Mouse (Mus musculus) lung, embryonic 16.5 days (tissue): ENCODE measurements around the gene Igf2r. TPM values are rescaled to one million over a fixed set of nuclear protein-coding genes. Genes with fewer than 3 reads are reported as not detected.

Experiments
- ATAC-seq: fragments of 200-750 bp; cut with Nextera tagmentation; 2 replicates; pipeline ENCODE4 v1.8.0; 2017; ENCODE audit warnings: low read depth, mild to moderate bottlenecking, moderate library complexity
- H3K27ac ChIP-seq: fragments of 300-500 bp; sonication (generic); 2 replicates; pipeline ENCODE4 v1.5.1; 2014; ENCODE audit warnings: mild to moderate bottlenecking, control low read depth, low read length
- H3K27me3 ChIP-seq: fragments of 300-500 bp; sonication (generic); 2 replicates; pipeline ENCODE4 v1.6.1; 2014; ENCODE audit warnings: low read depth, low read length, mixed read lengths; ENCODE audit not compliant: control insufficient read depth, insufficient read depth
- H3K36me3 ChIP-seq: fragments of 300-500 bp; sonication (generic); 2 replicates; pipeline ENCODE4 v1.6.1; 2014; ENCODE audit warnings: low read length; ENCODE audit not compliant: control insufficient read depth, insufficient read depth
- H3K4me1 ChIP-seq: fragments of 300-500 bp; sonication (generic); replicated peaks from 2 replicates; pipeline ENCODE4 v1.6.1; 2014; ENCODE audit warnings: low read length, mixed read lengths; ENCODE audit not compliant: control insufficient read depth, insufficient read depth
- H3K4me2 ChIP-seq: fragments of 300-500 bp; sonication (generic); 2 replicates; pipeline ENCODE4 v1.6.1; 2014; ENCODE audit warnings: low read depth, low read length, control low read depth
- H3K4me3 ChIP-seq: fragments of 300-500 bp; sonication (generic); 2 replicates; pipeline ENCODE4 v1.5.1; 2014; ENCODE audit warnings: mild to moderate bottlenecking, low read length, control low read depth
- H3K9ac ChIP-seq: fragments of 300-500 bp; sonication (generic); 2 replicates; pipeline ENCODE4 v1.6.1; 2014; ENCODE audit warnings: low read length, control low read depth
- H3K9me3 ChIP-seq: fragments of 300-500 bp; sonication (generic); 2 replicates; pipeline ENCODE4 v1.6.1; 2016; ENCODE audit warnings: low read length; ENCODE audit not compliant: control insufficient read depth
- WGBS: fragments of 180-500 bp; shearing (Covaris S2); extraction: QIAGEN DNeasy Blood & Tissue Kit; methylation state at CpG from one replicate; pipeline ENCODE4 v1.1.7; 2014; 5-methylcytosine and 5-hydroxymethylcytosine counted together
- polyA plus RNA-seq: library from polyadenylated mRNA; unstranded; fragments of >200 nt; fragmentation: Nextera tagmentation; extraction: Ambion mirVana; gene quantifications from 2 replicates; pipeline ENCODE4 v1.2.1, GENCODE M21; 2015

Igf2r gene
- polyA plus RNA-seq, 1 experiment from 2014 or later: 64.4 TPM

DNA sequence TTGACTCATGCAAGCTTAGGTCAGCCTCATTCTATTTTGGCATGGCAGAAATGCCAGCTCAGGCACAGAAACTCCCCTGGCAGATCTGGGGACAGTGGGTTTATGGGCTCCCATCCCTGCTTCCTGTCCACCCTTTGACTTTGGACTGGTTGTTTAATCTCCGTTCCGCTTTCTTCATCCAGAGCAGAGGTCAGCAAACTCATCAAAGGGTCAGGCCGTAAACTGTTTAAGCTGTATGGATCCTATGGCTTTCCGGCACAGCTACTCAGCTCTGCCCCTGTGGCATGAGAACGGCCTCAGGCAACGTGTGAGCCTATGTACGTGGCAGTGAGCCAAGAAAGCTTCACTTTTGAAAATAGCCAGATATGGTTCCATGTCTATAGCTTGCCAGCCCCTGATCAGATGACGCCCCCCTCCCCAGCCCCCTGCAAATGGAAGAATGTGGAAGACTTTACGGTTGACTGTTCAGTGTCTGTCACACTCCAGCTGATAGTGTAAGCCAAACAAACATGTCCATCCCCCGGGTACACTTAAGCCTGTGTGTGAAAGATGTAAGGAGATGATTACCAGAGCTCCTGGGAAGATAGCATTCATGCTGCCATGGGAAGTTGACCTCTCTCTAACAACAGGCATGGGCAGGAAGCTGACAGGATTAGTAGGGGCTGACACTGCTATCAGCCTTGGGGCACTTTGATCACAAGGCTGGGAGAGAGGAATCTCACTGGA lies 21.1 kb upstream of the Igf2r start:
- Histone ChIP-seq H3K36me3 (peaks cover 5% of the 10 kb centered on the region), H3K4me1 (peaks cover 47% of the 10 kb centered on the region), H3K4me3 (no peak overlapping the region), H3K27ac (peak overlapping the region; percentile 97), H3K9ac (no peak overlapping the region), H3K4me2 (no peak overlapping the region), H3K9me3 (0 out of 2 replicates have a peak, but pooled peaks cover 4% of the 10 kb centered on the region), H3K27me3 (no peaks in the 10 kb centered on the region)
- ATAC-seq: peak; percentile 89
- 13% methylated on average over 10 of the region's 10 CpGs for WGBS

DNA sequence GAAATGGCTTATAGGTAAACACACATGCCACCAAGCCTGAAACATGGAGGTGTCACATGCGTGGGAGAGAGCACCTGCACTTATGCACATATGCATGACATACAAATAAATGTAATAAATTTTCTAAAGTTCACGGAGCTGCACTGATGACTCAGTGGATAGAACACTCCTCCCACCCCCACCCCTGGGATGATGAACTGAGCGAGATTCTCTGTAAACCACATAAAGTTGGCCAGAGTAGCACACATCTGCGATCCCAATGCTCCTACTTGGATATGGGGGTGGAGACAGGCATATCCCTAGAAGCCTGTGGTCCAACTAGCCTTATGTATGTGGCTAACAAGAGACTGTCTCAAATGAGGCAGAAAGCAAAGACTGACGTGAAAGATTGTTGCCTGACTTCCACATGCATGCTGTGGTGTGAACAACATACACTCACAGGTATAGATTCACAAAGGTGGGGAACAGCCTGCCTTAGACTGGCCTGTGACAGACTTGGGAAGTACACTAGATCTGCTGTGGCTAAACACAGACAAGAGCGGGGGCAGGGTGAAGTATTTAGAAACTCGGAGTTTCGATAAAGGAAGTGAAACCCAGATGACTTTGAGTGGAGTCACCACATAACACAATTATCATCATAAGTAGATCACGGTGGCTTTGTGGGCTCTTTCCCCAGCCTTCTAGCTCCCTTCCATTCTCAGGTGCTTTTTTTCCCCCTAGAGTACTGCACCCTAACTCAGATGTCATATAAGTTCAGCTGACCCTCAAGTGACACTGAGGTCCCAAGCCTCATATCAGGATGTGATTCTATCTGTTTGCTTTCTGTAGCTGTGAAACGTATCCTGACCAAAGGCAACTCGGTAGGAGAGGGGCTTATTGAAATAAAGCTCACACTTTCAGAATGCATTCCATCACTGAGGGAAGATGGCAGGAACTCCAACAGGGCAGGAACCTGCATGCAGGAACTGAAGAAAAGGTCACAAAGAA lies 13.7 kb upstream of the Igf2r start:
- no peaks in the 10 kb centered on the region for H3K9me3 ChIP-seq
- H3K36me3 ChIP-seq: peaks cover 5% of the 10 kb centered on the region
- H3K27ac ChIP-seq: peak overlapping the region; percentile 60
- ATAC-seq: peak; percentile 19; the same call in 1 of the 2 replicates
- peak overlapping the region; percentile 4; the same call in 1 of the 2 replicates for H3K9ac ChIP-seq
- no peak overlapping the region for H3K4me2 ChIP-seq
- H3K27me3 ChIP-seq: no peaks in the 10 kb centered on the region
- H3K4me1 ChIP-seq: peaks cover 50% of the 10 kb centered on the region
- H3K4me3 ChIP-seq: no peak overlapping the region
- 36% methylated on average over 11 of the region's 11 CpGs for WGBS

- H3K27me3 ChIP-seq: no peaks in the 10 kb centered on the region
- peak; percentile 91 for ATAC-seq
- H3K4me3 ChIP-seq: peak overlapping the region; percentile 14
- H3K27ac ChIP-seq: peak overlapping the region; percentile 95
- no peaks in the 10 kb centered on the region for H3K9me3 ChIP-seq
- 11% methylated on average over 5 of the region's 5 CpGs for WGBS
- peaks cover 50% of the 10 kb centered on the region for H3K4me1 ChIP-seq
- H3K4me2 ChIP-seq: peak overlapping the region; percentile 47
- H3K9ac ChIP-seq: peak overlapping the region; percentile 41
- no peaks in the 10 kb centered on the region for H3K36me3 ChIP-seq
Observed at GRCm38 (mm10) chr17:12781101-12781500, 11.6 kb upstream of the Igf2r start.

DNA sequence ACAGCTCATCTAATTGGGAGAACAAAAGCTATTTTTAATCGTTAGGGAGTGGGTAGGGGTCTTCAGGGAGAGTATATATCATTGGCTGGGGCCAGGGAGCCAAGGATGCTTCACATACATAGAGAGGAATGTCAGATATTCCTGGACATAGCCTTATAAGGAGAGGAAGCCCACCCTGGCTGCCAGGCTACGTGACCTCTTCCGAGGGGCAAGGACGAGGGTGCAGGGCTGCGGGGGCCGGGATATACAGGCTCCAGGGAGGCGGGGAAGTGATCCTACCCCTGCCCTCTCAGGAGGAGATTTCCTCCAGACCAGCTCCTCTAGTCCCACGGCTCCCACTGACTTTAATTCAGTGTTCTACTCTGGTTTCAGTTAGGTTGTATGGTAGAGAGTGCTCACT lies 10.7 kb upstream of the Igf2r start:
- peak overlapping the region; percentile 23 for H3K4me2 ChIP-seq
- peaks cover 8% of the 10 kb centered on the region for H3K36me3 ChIP-seq
- no peaks in the 10 kb centered on the region for H3K9me3 ChIP-seq
- 0 out of 2 replicates have a peak overlapping the region, but pooled peaks have one; percentile 14 for H3K9ac ChIP-seq
- no peaks in the 10 kb centered on the region for H3K27me3 ChIP-seq
- peaks cover 50% of the 10 kb centered on the region for H3K4me1 ChIP-seq
- H3K27ac ChIP-seq: peak overlapping the region; percentile 95
- WGBS: 9% methylated on average over 8 of the region's 8 CpGs
- peak; percentile 61 for ATAC-seq
- H3K4me3 ChIP-seq: no peak overlapping the region

DNA sequence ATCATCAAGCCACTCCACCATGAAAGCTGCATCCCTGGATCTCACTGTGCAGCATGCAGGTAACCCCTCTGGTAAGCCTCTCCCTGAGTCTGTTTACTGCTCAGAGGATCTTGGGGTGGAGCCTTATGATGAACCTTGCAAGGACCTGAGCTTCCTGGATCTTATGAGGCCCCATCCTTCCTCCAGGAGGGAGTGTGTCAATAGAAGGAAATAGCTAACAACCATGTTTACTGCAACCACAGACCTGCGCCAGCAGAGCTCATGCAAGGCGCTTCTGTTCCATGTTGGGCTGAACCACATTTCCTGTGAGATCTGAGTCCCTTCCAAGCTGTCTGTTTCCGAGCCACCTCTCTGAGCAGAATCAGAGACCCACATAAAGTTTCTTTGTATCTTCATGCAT lies 10.0 kb upstream of the Igf2r start:
- peaks cover 50% of the 10 kb centered on the region for H3K4me1 ChIP-seq
- ATAC-seq: peak; percentile 32
- WGBS: 38% methylated on average over 3 of the region's 3 CpGs

GRCm38 (mm10) chr17:12773956-12774355 lies 4.5 kb upstream of the Igf2r start:
- no peak overlapping the region for H3K4me3 ChIP-seq
- H3K9me3 ChIP-seq: peaks cover 4% of the 10 kb centered on the region
- ATAC-seq: no peak
- 66% methylated on average over 3 of the region's 3 CpGs for WGBS
- peaks cover 24% of the 10 kb centered on the region for H3K36me3 ChIP-seq
- no peak overlapping the region for H3K4me2 ChIP-seq
- peaks cover 8% of the 10 kb centered on the region for H3K4me1 ChIP-seq
- H3K27ac ChIP-seq: no peak overlapping the region
- no peak overlapping the region for H3K9ac ChIP-seq
- H3K27me3 ChIP-seq: no peaks in the 10 kb centered on the region

More for the DNA sequence above, 10.0 kb upstream of the Igf2r start:
- Histone ChIP-seq H3K9me3 (no peaks in the 10 kb centered on the region), H3K27ac (peak overlapping the region; percentile 95), H3K4me2 (no peak overlapping the region), H3K27me3 (no peaks in the 10 kb centered on the region), H3K36me3 (peaks cover 8% of the 10 kb centered on the region), H3K4me3 (no peak overlapping the region), H3K9ac (no peak overlapping the region)

- peaks cover 23% of the 10 kb centered on the region for H3K36me3 ChIP-seq
- H3K4me3 ChIP-seq: no peak overlapping the region
- no peak overlapping the region for H3K4me2 ChIP-seq
- peaks cover 9% of the 10 kb centered on the region; the same call in 1 of the 2 replicates for H3K4me1 ChIP-seq
- ATAC-seq: no peak
- H3K9ac ChIP-seq: no peak overlapping the region
- peaks cover 5% of the 10 kb centered on the region for H3K9me3 ChIP-seq
- H3K27ac ChIP-seq: no peak overlapping the region
- 86% methylated on average over 5 of the region's 5 CpGs for WGBS
- H3K27me3 ChIP-seq: no peaks in the 10 kb centered on the region
Observed at GRCm38 (mm10) chr17:12770500-12770899, 1.0 kb upstream of the Igf2r start.

GRCm38 (mm10) chr17:12768415-12769379 lies 767 bp downstream of the Igf2r start:
- ATAC-seq: peak; percentile 15
- peak overlapping the region; percentile 89 for H3K9ac ChIP-seq

More at GRCm38 (mm10) chr17:12768415-12769379, 767 bp downstream of the Igf2r start:
- H3K4me1 ChIP-seq: peaks cover 12% of the 10 kb centered on the region; the same call in 1 of the 2 replicates
- 34% methylated on average over 41 of the region's 41 CpGs for WGBS
- H3K4me3 ChIP-seq: peak overlapping the region; percentile 69
- H3K27ac ChIP-seq: peak overlapping the region; percentile 82
- H3K36me3 ChIP-seq: peaks cover 23% of the 10 kb centered on the region
- peaks cover 5% of the 10 kb centered on the region for H3K9me3 ChIP-seq
- peak overlapping the region; percentile 60 for H3K4me2 ChIP-seq
- H3K27me3 ChIP-seq: no peaks in the 10 kb centered on the region
